Mouse (Mus musculus): ENCODE results near the gene S1pr5. TPM values are rescaled to one million over a fixed set of nuclear protein-coding genes. Genes with fewer than 3 reads are reported as not detected.
"Not testable (repeated sequence)": the region's sequence is repeated elsewhere in the genome, so short reads cannot be mapped to it uniquely, and the experiment has no call there.

The S1pr5 gene
- polyA plus RNA-seq, 1 experiment from 2014 or later, result 0.19 TPM

DNA sequence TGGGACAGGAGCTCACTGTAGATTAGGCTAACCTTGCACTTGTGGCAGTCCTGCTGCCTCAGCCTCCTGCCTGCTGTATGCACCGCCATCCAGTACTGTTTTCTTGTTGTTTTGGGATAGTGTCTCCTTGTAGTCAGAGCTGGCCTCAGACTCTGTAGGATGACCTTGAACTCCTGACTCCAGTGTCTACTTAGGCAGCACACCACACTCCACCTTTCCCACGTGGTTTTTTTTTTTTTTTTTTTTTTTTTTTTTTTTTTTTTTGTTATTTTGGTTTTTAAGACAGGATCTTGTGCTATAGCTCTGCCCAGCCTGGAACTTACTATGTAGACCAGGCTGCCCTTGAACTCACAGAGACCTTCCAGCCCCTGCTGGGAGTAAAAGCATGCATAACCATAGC is 39.6 kb downstream of the S1pr5 start:
- H3K36me3 ChIP-seq (ENCODE audit: control insufficient read depth, insufficient read depth, low read length), result peaks cover 6% of the 10 kb centered on the region
- no peak overlapping the region for H3K4me3 ChIP-seq (ENCODE audit: low read length)
- H3K9me3 ChIP-seq (ENCODE audit: control insufficient read depth, low read length), result no peaks in the 10 kb centered on the region
- 83% methylated on average over 2 of the region's 2 CpGs for WGBS
- H3K27me3 ChIP-seq (ENCODE audit: control insufficient read depth, insufficient read depth, low read length), result no peaks in the 10 kb centered on the region
- H3K4me2 ChIP-seq (replicated peaks; ENCODE audit: low read depth, low read length), result no peak overlapping the region
- no peak for ATAC-seq (ENCODE audit: low FRiP score, low TSS enrichment)
- no peak overlapping the region for H3K9ac ChIP-seq (ENCODE audit: low read depth, low read length)
- no peak overlapping the region for H3K27ac ChIP-seq (ENCODE audit: low read depth, low read length)
- peaks cover 7% of the 10 kb centered on the region; the same call in 1 of the 2 replicates for H3K4me1 ChIP-seq (ENCODE audit: control insufficient read depth, insufficient read depth, low read length)

DNA sequence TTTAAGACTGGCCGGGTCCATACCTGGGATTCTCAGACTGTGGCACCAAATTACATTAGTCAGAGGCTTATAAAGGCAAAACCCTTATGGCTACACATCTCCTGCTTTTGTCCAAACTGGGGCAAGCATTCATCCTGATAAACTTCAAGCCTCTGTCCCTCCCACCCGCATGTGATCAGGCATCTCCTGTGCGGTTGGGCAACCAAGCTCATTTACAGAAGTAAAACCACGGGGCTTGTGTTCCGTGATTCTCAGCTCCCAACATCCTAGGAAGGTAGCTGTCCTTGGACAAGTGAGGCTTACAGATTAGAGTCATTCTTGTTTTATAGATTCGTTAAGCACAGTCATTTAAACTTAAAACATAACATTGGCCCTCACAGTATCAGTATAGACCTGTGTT is 41.4 kb downstream of the S1pr5 start:
- Histone ChIP-seq H3K27me3 (ENCODE audit: control insufficient read depth, insufficient read depth, low read length) (no peaks in the 10 kb centered on the region), H3K9ac (ENCODE audit: low read depth, low read length) (no peak overlapping the region), H3K27ac (ENCODE audit: low read depth, low read length) (no peak overlapping the region), H3K4me1 (ENCODE audit: control insufficient read depth, insufficient read depth, low read length) (peaks cover 7% of the 10 kb centered on the region; the same call in 1 of the 2 replicates), H3K9me3 (ENCODE audit: control insufficient read depth, low read length) (no peaks in the 10 kb centered on the region), H3K36me3 (ENCODE audit: control insufficient read depth, insufficient read depth, low read length) (peaks cover 6% of the 10 kb centered on the region), H3K4me2 (replicated peaks; ENCODE audit: low read depth, low read length) (no peak overlapping the region), H3K4me3 (ENCODE audit: low read length) (no peak overlapping the region)
- WGBS, result 81% methylated on average over 6 of the region's 6 CpGs
- no peak for ATAC-seq (ENCODE audit: low FRiP score, low TSS enrichment)

DNA sequence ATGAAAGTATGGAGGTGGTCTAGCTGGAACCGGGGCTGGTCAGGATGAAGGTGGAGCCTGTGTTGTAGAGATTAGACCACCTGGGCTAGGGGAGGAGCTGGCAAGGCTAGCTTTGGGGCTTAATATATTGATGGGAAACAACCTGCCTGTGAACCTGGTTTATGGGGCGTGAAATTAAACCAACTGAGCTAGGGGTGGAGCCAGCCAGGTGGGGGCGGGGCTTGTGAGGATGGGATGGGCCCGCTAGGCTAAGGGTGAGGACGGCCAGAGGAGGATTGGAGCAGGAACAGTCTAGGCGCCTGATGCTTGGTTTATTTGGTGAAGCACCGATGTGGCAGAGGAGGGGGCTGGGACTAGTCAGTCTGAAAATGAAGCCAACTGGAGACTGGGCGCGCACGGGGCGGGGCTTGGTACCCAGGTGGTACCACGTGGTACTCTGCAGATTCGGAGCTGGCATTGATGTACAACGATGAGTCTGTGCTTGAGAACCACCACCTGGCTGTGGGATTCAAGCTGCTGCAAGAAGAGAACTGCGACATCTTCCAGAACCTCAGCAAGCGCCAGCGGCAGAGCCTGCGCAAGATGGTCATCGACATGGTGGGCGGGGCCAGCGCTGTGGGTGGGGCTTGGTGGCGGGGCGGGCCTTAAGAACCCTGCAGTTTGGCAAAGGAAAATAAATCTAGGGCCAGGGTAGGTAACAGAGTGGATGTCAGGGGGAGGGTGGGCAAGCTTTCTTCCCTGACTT is 43.5 kb downstream of the S1pr5 start:
- Histone ChIP-seq H3K4me2 (replicated peaks; ENCODE audit: low read depth, low read length) (peak overlapping the region; percentile 50), H3K36me3 (ENCODE audit: control insufficient read depth, insufficient read depth, low read length) (no peaks in the 10 kb centered on the region; the same call in 1 of the 2 replicates), H3K4me3 (ENCODE audit: low read length) (peak overlapping the region; percentile 48), H3K27me3 (ENCODE audit: control insufficient read depth, insufficient read depth, low read length) (no peaks in the 10 kb centered on the region), H3K27ac (ENCODE audit: low read depth, low read length) (peak overlapping the region; percentile 90), H3K9ac (ENCODE audit: low read depth, low read length) (peak overlapping the region; percentile 44; the same call in 1 of the 2 replicates), H3K4me1 (ENCODE audit: control insufficient read depth, insufficient read depth, low read length) (peaks cover 7% of the 10 kb centered on the region; the same call in 1 of the 2 replicates), H3K9me3 (ENCODE audit: control insufficient read depth, low read length) (no peaks in the 10 kb centered on the region)
- ATAC-seq (ENCODE audit: low FRiP score, low TSS enrichment), result peak; percentile 91
- WGBS, result 5% methylated on average over 23 of the region's 23 CpGs

DNA sequence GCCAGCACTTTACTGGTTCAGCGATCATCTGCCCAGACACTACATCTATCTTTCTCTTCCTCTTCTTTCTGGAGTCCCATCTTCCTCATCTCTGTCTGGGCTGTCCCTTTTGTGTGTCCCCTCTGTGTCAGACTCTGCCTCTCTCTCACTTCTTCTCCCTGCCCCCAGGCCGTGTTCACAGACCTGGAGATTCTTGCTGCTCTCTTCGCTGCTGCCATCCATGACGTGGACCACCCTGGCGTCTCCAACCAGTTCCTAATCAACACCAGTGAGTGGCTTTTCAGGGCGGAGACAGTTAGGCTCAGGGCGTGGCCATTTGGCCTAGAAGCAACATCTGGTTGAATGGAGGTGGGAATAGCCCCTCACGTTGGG is 44.1 kb downstream of the S1pr5 start:
- 13% methylated on average over 8 of the region's 8 CpGs for WGBS

DNA sequence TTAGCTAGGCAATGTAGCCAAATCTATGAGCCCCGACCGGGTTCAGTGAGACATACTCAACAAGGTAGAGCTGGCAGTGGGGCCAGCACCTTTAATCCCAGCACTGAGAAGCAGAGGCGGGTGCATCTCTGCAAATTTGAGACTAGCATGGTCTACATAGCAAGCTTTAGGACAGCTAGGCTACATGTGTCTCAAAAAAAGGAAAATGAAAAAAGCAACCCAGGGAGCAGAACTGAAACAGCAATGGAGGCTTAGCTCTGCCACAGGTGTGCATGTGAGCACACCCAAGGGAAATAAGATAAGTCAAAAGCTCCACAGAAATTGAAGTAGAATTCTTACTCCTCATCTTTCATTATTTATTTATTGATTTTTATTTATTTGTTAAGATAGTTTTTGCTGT is 49.3 kb downstream of the S1pr5 start:
- 82% methylated on average over 3 of the region's 3 CpGs for WGBS

More for the DNA sequence above, 44.1 kb downstream of the S1pr5 start:
- Histone ChIP-seq H3K9me3 (ENCODE audit: control insufficient read depth, low read length) (no peaks in the 10 kb centered on the region), H3K27ac (ENCODE audit: low read depth, low read length) (peak overlapping the region; percentile 82; the same call in 1 of the 2 replicates), H3K4me2 (replicated peaks; ENCODE audit: low read depth, low read length) (peak overlapping the region; percentile 50), H3K9ac (ENCODE audit: low read depth, low read length) (no peak overlapping the region), H3K4me3 (ENCODE audit: low read length) (peak overlapping the region; percentile 48; the same call in 1 of the 2 replicates), H3K36me3 (ENCODE audit: control insufficient read depth, insufficient read depth, low read length) (no peaks in the 10 kb centered on the region; the same call in 1 of the 2 replicates), H3K4me1 (ENCODE audit: control insufficient read depth, insufficient read depth, low read length) (peaks cover 7% of the 10 kb centered on the region; the same call in 1 of the 2 replicates), H3K27me3 (ENCODE audit: control insufficient read depth, insufficient read depth, low read length) (no peaks in the 10 kb centered on the region)
- no peak for ATAC-seq (ENCODE audit: low FRiP score, low TSS enrichment)

DNA sequence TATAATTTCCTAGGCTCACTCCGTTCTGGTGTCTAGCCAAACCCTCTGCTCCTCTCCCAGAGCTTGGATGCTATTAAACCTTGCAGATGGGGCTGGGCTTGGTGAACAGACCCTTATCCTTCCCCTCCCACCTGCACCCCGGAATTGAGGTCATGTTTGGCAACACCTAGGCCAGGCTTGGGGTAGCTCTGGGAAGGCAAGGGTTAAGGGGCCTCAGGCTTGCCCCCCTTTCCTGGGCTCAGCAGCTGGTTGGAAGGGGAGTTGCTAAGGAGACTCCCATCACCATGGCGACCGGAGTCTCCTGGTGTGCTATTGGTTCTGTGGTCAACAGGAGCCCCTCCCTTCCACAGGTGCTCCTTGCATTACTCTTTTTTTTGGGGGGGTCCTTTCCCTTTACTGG is 50.3 kb downstream of the S1pr5 start:
- H3K36me3 ChIP-seq (ENCODE audit: control insufficient read depth, insufficient read depth, low read length), result no peaks in the 10 kb centered on the region
- WGBS, result 21% methylated on average over 4 of the region's 4 CpGs
- H3K9ac ChIP-seq (ENCODE audit: low read depth, low read length), result no peak overlapping the region
- H3K27me3 ChIP-seq (ENCODE audit: control insufficient read depth, insufficient read depth, low read length), result no peaks in the 10 kb centered on the region
- no peak overlapping the region for H3K4me3 ChIP-seq (ENCODE audit: low read length)
- peak overlapping the region; percentile 21; the same call in 1 of the 2 replicates for H3K4me2 ChIP-seq (replicated peaks; ENCODE audit: low read depth, low read length)
- ATAC-seq (ENCODE audit: low FRiP score, low TSS enrichment), result peak; percentile 61
- H3K9me3 ChIP-seq (ENCODE audit: control insufficient read depth, low read length), result no peaks in the 10 kb centered on the region
- peaks cover 19% of the 10 kb centered on the region; the same call in 1 of the 2 replicates for H3K4me1 ChIP-seq (ENCODE audit: control insufficient read depth, insufficient read depth, low read length)
- no peak overlapping the region for H3K27ac ChIP-seq (ENCODE audit: low read depth, low read length)

More for the DNA sequence above, 49.3 kb downstream of the S1pr5 start:
- Histone ChIP-seq H3K9me3 (ENCODE audit: control insufficient read depth, low read length) (no peaks in the 10 kb centered on the region), H3K27ac (ENCODE audit: low read depth, low read length) (no peak overlapping the region), H3K36me3 (ENCODE audit: control insufficient read depth, insufficient read depth, low read length) (no peaks in the 10 kb centered on the region), H3K27me3 (ENCODE audit: control insufficient read depth, insufficient read depth, low read length) (no peaks in the 10 kb centered on the region), H3K4me3 (ENCODE audit: low read length) (no peak overlapping the region), H3K9ac (ENCODE audit: low read depth, low read length) (no peak overlapping the region), H3K4me1 (ENCODE audit: control insufficient read depth, insufficient read depth, low read length) (peaks cover 19% of the 10 kb centered on the region; the same call in 1 of the 2 replicates), H3K4me2 (replicated peaks; ENCODE audit: low read depth, low read length) (no peak overlapping the region)
- ATAC-seq (ENCODE audit: low FRiP score, low TSS enrichment), result no peak

DNA sequence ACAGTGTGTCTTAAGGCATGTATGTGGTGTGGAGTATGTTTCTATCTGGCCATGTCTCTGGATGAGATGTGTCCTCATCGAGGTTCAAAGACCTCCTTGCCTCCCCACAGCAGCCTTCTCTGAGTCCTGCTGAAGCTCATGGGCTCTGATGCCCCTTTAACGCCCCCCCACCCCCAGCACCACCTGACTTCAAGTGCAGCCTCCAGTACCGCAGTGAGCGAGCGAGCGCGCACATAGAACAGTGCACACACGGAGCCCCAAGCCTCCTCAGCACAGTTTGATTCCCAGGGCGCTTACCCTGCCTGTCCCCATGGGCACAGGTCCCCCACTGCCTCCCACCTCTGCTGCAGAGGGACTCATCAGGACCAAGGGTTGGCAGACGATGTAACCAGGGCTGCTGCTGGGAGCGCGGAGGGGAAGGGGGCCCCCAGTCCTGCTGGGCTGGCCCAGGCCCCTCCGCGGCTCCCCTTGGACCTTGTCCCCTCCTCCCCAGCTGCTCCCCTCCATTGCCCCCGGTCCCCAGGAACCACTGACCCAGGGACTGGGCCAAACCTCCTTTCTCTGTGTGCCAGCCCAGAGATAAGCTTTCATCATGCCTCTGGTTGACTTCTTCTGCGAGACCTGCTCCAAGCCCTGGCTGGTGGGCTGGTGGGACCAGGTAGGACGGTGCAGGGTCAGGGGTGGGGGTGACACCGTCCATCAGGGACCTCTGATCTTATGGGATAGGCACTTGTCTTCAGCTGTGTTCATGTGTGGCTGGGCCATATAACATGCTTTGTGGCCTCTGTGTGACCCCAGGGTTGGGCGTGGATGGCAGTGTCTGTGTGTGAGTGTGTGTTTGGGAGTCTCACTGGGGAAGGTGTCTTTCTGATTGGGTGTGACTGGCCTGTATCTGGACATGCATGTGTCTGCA is 51.5 kb downstream of the S1pr5 start:
- Histone ChIP-seq H3K9ac (ENCODE audit: low read depth, low read length) (peak overlapping the region; percentile 61), H3K4me1 (ENCODE audit: control insufficient read depth, insufficient read depth, low read length) (peaks cover 19% of the 10 kb centered on the region; the same call in 1 of the 2 replicates), H3K36me3 (ENCODE audit: control insufficient read depth, insufficient read depth, low read length) (no peaks in the 10 kb centered on the region), H3K27ac (ENCODE audit: low read depth, low read length) (no peak overlapping the region), H3K9me3 (ENCODE audit: control insufficient read depth, low read length) (no peaks in the 10 kb centered on the region), H3K27me3 (ENCODE audit: control insufficient read depth, insufficient read depth, low read length) (no peaks in the 10 kb centered on the region), H3K4me2 (replicated peaks; ENCODE audit: low read depth, low read length) (peak overlapping the region; percentile 46), H3K4me3 (ENCODE audit: low read length) (peak overlapping the region; percentile 34)
- ATAC-seq (ENCODE audit: low FRiP score, low TSS enrichment), result peak; percentile 51
- WGBS, result 23% methylated on average over 19 of the region's 19 CpGs

DNA sequence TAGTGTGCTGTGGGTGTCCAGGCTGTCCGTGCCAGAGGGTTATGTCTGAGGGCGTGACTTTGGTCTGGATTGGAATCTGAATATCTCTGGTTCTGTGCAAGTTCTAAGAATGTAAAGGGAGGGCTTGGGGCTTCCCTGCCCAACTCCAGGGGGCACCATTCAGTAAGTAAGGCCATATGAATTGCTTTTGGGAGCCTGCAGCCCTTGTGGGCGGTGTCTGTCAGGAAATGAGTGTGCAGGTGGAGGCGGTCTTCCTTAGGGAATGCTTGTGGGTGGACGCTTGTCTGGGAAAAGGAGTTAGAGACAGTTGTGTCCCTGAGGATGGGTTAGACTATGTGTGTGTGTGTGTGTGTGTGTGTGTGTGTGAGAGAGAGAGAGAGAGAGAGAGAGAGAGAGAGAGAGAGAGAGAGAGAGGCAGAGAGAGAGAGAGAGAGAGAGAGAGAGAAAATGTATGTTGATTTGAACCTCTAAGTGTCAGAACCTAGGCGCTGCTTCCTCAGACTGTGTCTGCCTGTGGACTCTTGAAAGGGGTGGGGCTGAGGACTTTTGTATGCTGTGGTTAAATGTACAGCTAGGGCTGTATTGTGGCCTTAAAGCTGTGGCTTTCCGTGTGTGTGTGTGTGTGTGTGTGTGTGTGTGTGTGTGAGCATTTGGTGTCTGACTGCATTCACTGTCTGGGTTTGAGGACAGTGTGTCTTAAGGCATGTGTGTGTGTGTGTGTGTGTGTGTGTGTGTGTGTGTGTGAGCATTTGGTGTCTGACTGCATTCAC is 52.3 kb downstream of the S1pr5 start:
- H3K27ac ChIP-seq (ENCODE audit: low read depth, low read length); H3K9ac ChIP-seq (ENCODE audit: low read depth, low read length); H3K36me3 ChIP-seq (ENCODE audit: control insufficient read depth, insufficient read depth, low read length); ATAC-seq (ENCODE audit: low FRiP score, low TSS enrichment); H3K27me3 ChIP-seq (ENCODE audit: control insufficient read depth, insufficient read depth, low read length); H3K4me3 ChIP-seq (ENCODE audit: low read length); H3K9me3 ChIP-seq (ENCODE audit: control insufficient read depth, low read length); H3K4me2 ChIP-seq (replicated peaks; ENCODE audit: low read depth, low read length): not testable (repeated sequence)
- H3K4me1 ChIP-seq (ENCODE audit: control insufficient read depth, insufficient read depth, low read length), result peaks cover 22% of the 10 kb centered on the region; the same call in 1 of the 2 replicates
- WGBS, result 54% methylated on average over 7 of the region's 7 CpGs
